Mouse (Mus musculus) megakaryocyte progenitor cell, adult 5-6 weeks (primary cell): ENCODE results near the gene Chka. TPM values are rescaled to one million over a fixed set of nuclear protein-coding genes. Genes with fewer than 3 reads are reported as not detected.
A peak's percentile ranks its signal among the peaks of the same experiment; 100 is the strongest.

Experiments
- ATAC-seq: replicated peaks from 2 replicates; pipeline ENCODE4 v1.8.0; 2016; ENCODE audit warnings: mild to moderate bottlenecking, moderate TSS enrichment, inconsistent platforms; ENCODE audit not compliant: poor library complexity
- total RNA-seq, 2 experiments: library from RNA; stranded (forward) in 1 of 2; stranded (reverse) in 1 of 2; fragments of 157-497, 149-512 nt in 1 of 2; fragments of 200-1000 nt in 1 of 2; gene quantifications; 2 replicates each; pipeline versions ENCODE4 v1.2.3 to v1.2.4; 2015 to 2017

The Chka gene
- total RNA-seq, 2 experiments from 2014 or later = 39.7 to 39.8 TPM

DNA sequence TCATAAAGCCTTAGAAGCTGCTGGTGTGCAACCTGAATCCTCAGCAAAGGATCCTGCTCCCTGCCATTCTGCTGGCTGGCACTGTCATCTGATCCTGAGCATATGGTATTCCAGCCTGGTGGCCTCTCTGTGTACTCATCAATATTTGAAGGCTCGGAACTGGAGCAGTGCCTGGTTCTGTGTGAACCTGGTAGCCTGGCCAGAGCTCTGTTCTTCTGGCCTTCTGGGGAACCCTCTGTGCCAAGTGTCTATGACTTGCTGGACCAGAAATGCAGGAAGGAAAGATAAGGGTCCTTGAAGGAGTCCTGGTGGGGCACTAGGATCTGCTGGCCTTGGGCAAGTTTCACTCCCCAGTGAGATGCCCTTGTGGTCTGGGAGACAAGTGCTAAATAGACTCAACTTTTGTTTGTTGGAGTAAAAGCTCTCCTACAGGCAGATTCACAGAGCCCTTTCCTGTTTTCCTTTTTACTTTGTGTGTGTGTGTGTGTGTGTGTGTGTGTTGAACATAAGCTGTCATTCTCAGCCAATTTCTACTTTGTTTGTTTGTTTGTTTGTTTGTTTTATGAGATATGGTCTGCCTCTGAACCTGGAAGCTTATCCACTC is 5.7 kb upstream of the Chka start:
- ATAC-seq = no peak

DNA sequence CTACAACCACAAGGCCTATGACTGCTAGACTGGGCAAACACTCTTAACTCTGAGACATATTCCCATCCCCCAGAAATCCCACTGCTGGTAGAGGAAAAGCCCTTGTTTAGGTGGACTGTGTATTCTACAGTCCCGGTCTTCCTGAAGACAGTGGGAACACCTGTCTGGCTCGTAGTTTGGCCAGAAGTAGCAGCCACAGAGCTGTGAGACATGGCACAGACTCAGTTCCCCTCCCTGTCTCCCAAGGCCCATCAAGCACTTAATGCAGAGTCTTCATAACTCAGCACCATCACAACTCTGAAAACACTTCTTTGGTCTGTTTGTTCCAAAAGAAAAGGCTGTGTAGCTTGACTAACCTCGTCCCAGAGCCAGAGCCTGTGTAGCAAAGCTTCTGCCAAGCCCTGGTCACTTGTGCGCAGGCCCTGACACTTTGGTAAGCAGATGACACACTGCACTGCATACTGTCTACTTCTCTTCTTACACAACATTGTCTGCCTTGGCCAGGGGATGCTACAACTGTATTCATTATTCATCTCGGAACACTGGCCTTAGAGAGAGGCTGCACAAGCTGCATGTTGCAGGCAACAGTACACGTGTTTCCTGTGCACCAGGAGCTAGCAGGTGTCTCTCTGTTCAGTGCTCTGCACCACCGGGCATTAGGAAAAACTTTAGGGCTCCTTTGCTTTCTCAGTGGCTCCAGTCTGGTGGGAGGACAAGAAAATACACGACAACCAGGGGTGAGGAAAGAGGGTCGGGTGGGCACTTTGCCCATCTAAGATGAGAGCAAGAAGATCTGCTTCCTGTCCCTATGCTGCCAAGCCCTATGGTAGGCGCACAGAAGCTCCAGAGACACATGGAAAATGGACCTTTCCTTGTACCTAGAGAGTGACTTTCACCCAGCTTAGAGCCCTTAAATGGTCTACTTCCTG is 4.6 kb upstream of the Chka start:
- ATAC-seq = no peak

DNA sequence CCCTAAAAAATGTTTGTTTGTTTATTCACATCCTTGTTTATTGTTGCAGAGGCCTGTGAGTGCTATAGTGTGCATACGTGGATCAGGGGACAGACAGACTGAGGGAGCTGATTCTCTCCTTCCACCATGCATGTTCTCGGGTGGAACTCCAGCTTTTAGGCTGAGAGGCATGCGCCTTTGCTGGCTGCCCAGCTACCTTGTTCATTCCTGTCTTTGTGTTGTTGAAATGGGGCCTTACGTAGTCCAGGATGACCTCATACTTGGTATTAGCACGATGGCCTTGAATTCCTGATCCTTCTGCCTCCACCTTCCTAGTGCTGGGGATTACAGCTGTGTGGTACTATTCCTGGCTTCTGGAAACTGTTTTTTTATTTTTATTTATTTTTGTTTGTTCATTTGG is 3.9 kb upstream of the Chka start:
- ATAC-seq = no peak

DNA sequence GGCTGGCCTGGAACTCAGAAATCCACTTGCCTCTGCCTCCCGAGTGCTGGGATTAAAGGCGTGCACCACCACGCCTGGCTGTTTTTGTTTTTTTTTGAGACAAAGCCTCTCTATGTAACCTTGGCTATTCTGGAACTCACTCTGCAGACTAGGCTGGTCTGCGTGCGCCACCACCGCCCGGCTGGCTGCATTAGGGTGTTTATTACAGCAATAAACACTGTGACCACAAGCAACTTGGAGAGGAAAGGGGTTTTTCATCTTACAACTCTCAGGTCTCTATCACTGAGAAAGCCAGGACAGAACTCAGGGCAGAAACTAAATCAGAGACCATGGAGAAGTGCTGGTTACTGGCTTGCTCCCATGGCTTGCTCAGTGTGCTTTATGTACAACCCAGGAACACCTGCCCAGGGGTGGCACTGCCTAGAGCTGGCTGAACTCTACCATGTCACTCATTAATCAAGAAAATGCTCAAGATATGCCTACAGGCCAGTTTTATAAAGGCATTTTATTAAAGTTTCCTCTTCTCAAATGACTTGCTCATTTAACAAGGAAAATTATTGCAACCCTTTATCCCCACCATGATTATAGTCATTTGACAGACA is 3.3 kb upstream of the Chka start:
- no peak for ATAC-seq

DNA sequence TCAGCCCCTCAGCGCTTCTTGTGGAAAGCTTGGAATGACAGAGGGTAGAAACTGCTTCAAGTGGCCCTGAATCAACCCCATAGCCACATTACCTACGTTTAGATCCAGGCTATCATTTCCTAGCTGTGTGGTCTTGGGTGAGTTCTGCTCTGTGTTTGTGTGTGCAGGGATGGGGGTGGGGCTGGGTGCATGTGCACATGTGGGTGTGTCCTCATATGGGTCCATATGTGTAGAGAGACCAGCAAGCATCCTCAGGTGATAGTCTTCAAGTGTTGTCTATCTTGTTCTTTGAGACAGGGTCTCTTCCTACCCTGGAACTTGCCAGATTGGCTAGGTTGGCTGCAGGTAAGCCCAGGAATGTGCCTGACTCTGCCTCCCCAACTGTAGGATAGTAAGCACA is 2.3 kb upstream of the Chka start:
- no peak for ATAC-seq

DNA sequence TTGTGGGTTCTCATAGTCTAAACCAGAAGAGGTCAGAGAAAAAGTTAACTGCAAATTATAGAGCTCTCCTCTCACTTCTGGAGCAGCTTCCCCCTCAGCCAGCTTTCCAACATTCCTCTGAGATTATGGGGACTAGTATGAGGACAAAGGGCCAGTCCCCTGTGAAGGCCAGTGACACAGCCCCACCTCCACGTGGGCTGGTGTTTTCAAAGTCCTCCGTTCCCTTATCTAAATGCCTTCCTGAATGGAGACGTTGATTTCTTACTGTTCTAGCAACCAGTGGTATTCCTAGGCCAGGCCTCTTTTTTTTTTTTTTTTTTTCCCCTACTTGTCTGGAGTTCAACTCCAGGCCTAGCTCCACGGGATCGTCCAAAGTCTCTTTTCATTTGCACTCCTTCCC is 1.5 kb upstream of the Chka start:
- ATAC-seq = no peak

DNA sequence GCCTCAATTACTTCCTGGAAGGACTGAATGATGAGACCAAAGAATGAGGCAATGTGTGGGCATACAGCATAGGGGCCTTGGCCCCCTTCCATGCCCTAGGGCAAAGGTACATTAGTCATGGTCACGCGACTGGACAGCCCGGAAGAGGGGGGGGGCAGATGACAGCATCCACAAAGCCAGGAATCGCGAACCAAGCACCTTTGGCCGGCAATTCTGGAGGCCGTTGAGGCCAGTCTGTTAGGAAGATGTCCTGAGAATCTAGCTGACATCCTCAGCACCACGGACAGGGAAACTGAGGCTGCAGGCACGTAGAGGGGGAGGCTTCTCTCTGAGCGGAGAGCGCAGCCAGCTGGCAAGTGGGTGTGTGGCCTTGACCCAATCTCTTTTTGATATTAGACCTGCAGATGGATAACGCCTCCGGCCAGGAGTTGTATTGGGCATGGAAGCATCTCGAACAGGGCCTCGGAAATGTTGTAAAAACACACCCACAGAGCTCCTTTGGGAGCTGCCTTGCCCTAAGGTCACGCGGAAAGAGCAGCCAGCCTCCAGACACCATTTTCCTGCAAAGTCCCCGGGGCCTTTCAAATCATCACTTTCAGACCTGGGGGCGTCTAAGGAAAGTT is 615 bp upstream of the Chka start:
- peak; percentile 9; the same call in 1 of the 2 replicates for ATAC-seq

DNA sequence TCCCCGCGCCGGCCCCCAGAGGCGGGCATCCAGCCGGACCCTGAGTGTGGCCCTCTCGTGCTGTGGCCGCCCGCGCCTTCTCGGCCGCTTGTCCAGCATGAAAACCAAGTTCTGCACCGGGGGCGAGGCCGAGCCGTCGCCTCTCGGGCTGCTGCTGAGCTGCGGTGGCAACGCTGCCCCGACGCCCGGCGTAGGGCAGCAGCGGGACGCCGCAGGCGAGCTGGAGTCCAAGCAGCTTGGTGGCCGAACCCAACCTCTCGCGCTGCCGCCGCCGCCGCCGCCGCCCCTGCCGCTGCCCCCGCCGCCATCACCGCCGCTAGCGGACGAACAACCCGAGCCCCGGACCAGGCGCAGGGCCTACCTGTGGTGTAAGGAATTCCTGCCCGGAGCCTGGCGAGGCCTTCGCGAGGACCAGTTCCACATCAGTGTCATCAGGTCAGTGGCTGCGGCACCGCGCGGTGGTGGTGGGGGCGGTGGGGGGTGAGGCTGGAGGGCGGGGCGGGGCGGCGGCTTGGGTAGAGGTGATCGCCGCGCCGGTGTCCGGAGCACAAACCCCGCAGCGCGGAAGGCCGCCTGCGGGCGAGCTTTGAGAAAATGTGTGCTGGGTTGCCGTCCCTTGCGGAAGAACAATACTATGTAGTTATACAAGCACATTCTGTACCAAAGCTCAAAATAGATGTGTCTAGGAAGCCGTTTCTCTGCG is 557 bp downstream of the Chka start:
- peak; percentile 0; the same call in 1 of the 2 replicates for ATAC-seq

DNA sequence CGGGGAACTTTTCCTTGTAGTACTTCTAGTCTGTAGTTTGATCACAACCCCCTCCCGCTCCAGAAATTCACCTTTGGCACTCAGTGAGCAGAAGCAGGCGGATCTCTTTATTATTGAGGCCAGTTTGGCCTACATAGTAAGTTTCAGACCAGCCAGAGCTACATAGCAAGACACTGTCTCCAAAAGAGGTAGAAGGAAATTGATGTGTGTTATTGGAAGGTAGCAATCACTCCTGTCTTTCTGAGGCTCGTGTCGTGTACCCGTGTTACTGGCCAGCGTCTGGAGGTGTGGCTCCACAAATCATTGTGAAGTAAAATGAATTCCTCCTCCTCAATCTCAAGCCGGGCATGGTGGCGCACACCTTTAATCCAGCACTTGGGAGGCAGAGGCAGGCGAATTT is 1.5 kb downstream of the Chka start:
- no peak for ATAC-seq

DNA sequence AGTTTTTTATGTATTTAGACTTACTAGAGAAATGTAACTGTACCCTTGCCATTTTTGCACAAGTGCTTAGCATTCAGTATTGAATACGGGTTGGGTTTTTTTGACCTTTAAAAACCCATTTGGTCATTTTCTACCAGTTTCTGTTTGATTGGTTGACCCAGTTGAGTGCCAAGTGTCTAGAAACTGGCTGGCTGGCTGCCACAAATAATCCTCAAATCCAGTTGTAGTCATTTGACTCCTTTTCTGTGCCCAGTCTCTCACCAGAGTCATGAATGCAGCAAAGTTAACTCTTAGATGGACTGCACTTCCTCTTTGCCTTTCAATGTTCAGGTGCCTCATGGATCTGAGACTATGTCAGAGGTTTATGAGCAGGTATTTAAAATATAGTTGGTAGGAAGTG is 2.3 kb downstream of the Chka start:
- no peak for ATAC-seq

DNA sequence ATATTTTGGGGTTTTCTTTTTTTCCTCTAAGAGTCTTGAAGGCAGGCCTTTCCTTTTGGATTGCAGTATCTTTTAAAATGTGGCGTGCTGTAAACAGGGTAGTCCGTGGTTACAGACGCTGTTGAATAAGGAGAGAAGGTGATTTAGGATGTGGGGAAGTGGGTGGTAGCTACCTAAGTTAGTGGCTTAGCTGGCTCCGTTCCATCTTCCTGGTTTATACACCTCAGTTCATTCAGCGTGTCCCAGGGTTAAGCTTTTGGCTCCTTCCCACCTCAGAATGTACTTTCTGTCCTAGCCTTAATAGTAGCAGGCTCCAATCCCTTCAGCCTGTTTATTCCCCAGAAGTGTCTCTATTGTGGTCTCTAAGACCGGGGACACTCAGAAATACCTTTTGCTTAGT is 3.5 kb downstream of the Chka start:
- no peak for ATAC-seq

DNA sequence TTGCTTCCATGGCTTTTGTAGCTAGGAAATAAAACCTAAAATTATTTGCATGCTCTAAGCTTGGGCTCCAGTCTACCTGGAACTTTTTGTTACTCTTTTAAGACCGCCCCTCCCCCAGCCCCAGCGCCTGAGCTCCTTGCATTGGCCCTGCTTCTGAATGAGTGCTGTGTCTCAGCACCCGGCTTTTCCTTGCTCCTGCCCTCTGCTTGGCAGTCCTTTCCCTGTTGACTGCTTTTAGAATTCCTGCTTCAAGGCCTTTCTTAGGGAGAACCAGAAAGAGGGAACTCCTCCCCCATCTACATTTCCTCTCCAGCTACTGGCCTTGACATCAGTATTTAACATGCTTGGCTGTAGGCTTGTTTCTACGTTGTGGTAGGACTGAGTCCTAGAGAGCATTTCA is 4.0 kb downstream of the Chka start:
- ATAC-seq = no peak

DNA sequence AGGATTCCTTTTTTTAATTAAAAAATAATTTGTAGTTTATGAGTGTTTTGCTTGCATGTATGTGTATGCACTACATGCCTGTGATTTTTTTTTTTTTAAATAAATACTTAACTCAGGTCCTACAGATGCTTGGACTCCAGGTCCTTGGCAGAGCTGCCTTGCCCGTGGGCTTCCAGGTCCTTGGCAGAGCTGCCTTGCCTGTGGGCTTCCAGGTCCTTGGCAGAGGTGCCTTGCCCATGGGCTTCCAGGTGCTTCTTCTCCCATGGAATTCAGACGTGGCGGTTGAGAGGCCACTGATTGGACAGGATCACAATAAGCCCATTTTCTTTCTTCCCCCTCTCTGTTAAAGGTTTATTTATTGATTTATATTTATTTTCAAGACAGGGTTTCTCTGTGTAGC is 5.6 kb downstream of the Chka start:
- no peak for ATAC-seq

DNA sequence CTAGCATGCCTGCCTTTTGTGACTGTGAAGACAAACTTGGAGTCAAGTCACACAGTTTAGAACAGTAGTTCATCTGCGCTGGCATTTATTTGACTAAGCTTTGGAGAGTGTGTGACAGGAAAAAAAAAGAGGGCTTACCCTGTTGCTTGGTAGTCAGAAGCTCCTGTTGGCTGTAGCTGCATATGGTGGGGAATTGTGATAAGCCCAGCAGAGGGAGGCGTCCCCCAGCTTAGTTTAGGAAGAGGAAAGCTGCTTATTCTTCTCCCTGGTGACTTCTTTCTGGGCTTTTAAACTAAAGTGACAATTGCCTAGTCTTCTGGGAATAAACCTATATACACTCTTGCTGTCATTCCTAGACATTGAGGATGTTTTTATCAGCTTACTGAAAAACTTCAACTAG is 11.1 kb downstream of the Chka start:
- peak; percentile 52; the same call in 1 of the 2 replicates for ATAC-seq

DNA sequence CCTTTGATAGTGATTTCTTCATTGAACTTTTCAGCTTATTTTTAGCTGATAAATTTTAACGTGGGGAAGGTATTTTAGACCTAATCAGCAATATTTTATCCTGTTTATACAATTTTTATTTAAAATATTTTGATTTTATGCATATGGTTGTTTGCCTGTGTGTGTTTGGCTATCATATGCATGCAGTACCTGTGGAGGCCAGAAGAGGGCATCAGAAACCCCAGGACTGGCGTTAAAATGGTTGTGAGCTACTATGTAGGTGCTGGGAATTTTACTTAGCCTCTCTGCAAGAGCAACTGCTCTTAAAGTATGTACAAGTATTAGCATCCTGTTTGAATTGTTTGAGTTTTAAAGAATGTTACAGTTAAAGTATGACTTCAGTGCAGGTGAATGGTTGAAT is 13.4 kb downstream of the Chka start:
- no peak for ATAC-seq

DNA sequence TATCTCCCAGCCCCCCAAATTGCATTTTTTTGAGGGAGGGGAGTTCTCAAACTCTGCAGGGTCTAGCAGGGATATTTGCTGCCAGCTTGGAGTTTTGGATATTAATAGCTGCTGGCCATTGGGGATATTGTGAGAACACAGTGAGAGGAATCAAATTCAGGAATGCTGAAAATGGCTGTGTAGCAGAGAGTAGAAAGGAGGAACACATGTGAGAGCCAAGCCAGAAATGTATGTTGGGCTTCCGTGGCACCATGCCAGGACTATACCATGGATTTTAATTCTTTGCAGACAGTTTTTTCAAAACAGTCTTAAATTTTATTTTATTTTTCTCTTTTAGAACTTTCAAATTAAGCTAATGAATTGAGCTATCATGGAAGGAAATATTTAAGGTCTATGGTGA is 16.7 kb downstream of the Chka start:
- no peak for ATAC-seq

DNA sequence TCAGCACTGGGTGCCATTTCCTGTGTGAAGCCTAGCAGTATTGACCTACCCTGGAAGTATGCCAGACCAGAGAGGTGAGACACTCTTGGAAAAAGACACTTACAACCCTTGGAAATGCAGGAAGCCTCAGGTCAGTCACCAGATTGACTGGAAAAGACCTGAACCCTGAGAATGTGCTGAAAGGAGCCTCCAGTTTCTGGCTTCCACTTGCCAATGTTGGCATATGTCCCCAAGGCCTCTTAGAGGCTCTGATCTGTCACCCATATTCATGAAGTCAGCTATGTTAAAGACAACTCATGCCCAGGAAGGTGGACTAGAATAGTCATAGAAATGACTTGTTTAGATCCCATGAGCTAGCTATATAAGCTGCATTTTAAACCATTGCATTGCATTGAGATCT is 19.9 kb downstream of the Chka start:
- no peak for ATAC-seq

DNA sequence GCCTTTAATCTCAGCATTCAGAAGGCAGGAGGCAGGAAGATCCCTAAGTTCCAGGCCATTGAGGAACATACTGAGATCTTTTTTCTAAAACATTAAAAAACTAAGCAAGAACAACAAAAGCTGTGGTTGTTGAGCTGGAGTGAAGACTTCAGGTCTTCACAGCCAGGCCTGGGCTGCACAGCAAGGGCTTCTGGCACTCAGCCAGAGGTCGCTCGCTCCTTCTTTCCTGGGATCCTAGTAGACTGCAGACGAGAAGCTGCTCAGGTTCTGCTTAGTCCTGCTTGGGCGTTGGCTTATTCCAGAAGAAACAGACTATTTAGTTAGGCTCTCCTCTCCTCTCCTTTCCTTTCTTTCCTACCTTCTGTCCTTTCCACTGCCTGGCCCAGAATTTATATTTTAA is 20.8 kb downstream of the Chka start:
- no peak for ATAC-seq

DNA sequence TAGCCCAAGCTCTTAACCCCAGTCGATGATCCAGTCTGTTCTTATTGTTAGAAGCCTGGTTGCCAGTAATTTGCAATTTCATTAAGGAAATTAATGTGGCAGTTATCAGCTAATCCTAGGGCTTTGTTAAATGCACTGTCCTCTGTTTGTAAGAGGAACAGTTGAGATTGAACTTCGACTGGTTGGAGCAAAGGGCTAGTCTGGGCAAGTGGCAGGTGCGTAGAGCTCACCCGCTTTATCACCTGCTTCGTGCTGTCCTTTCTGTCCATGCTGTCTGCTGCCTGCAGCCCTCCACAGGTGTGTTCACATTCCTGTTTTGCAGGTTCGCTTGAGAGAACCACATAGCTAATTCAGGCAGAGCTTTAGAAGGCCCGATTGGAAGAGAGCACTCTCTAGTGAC is 23.5 kb downstream of the Chka start:
- ATAC-seq = no peak

DNA sequence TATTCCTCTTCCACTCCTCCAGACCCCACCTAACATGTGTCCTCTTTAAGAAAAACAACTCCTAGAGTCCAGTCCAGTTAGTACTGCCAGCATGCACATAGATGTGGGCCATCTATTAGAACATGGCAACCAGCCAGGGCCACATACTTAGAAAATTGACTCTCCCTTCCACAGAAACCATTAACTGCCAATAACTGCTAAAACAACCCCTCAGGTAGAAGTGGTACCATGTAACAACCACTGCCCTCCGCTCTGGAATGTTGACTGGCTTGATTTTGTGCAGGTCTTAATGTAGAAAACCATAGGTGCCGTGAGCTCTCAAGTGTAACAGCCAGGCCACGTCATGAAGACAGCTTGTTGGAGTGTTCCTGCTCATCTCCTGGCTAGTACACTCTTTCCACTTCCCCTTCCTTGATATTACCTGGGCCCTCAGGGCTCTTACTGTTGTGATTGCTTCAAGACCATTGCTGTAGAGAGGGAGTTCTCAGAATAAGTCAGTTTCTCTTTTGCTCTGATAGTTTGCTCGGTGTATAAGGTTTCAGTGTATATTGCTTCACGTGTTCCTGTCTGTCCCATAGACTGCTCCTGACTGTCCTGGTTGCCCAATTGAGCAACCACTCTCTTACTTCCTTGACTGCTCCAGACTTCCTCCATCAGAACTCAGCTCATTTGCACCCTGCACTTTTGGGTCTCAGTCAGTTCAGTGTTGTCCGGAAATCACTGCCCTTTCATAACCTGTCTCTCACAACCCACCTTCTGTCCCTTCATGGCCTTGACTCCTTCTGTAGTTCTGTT is 28.7 kb downstream of the Chka start:
- peak; percentile 87 for ATAC-seq
